Mouse (Mus musculus): ENCODE measurements at regions not wholly inside any gene's neighbourhood (a gene's known extent, or its start where the extent isn't known, plus 50 kb on each side); places are given as distances from the start of the nearest gene placed in this dataset.

- 55% methylated on average over 7 of the region's 7 CpGs for WGBS
- ATAC-seq, result no peak
- Histone ChIP-seq H3K9ac (no peak overlapping the region), H3K4me3 (no peak overlapping the region), H3K9me3 (replicated peaks) (no peaks in the 10 kb centered on the region), H3K4me2 (no peak overlapping the region), H3K4me1 (0 out of 2 replicates have a peak, but pooled peaks cover 20% of the 10 kb centered on the region), H3K27ac (no peak overlapping the region), H3K36me3 (ENCODE audit: poor library complexity, severe bottlenecking) (no peaks in the 10 kb centered on the region), H3K27me3 (no peaks in the 10 kb centered on the region)
Observed at GRCm38 (mm10) chr3:17324816-17325215, 623.4 kb upstream of the Cypt12 start.

GRCm38 (mm10) chr3:17325821-17326220 lies 622.4 kb upstream of the Cypt12 start:
- Histone ChIP-seq H3K9me3 (replicated peaks) (no peaks in the 10 kb centered on the region), H3K36me3 (ENCODE audit: poor library complexity, severe bottlenecking) (no peaks in the 10 kb centered on the region), H3K9ac (no peak overlapping the region), H3K4me1 (0 out of 2 replicates have a peak, but pooled peaks cover 17% of the 10 kb centered on the region), H3K4me3 (no peak overlapping the region), H3K27me3 (no peaks in the 10 kb centered on the region), H3K4me2 (no peak overlapping the region), H3K27ac (peak overlapping the region; percentile 59)
- peak; percentile 20; the same call in 1 of the 2 replicates for ATAC-seq
- 79% methylated on average over 2 of the region's 2 CpGs for WGBS

- H3K9me3 ChIP-seq (replicated peaks), result no peaks in the 10 kb centered on the region
- 0 out of 2 replicates have a peak, but pooled peaks cover 17% of the 10 kb centered on the region for H3K4me1 ChIP-seq
- no peak overlapping the region for H3K9ac ChIP-seq
- no peak overlapping the region for H3K4me3 ChIP-seq
- peak; percentile 58 for ATAC-seq
- H3K27me3 ChIP-seq, result no peaks in the 10 kb centered on the region
- peak overlapping the region; percentile 51; the same call in 1 of the 2 replicates for H3K27ac ChIP-seq
- 68% methylated on average over 8 of the region's 8 CpGs for WGBS
- H3K36me3 ChIP-seq (ENCODE audit: poor library complexity, severe bottlenecking), result no peaks in the 10 kb centered on the region
- no peak overlapping the region for H3K4me2 ChIP-seq
Observed at GRCm38 (mm10) chr3:17326292-17326691, 621.9 kb upstream of the Cypt12 start.

GRCm38 (mm10) chr3:17326774-17327173 lies 621.4 kb upstream of the Cypt12 start:
- WGBS, result 86% methylated on average over 4 of the region's 4 CpGs
- H3K4me1 ChIP-seq, result 0 out of 2 replicates have a peak, but pooled peaks cover 17% of the 10 kb centered on the region
- H3K9me3 ChIP-seq (replicated peaks), result no peaks in the 10 kb centered on the region
- peak overlapping the region; percentile 51 for H3K27ac ChIP-seq
- ATAC-seq, result no peak
- no peaks in the 10 kb centered on the region for H3K27me3 ChIP-seq
- no peak overlapping the region for H3K4me3 ChIP-seq
- no peak overlapping the region for H3K9ac ChIP-seq
- H3K36me3 ChIP-seq (ENCODE audit: poor library complexity, severe bottlenecking), result no peaks in the 10 kb centered on the region
- H3K4me2 ChIP-seq, result no peak overlapping the region

- no peak overlapping the region for H3K4me3 ChIP-seq
- no peak overlapping the region for H3K4me2 ChIP-seq
- H3K27ac ChIP-seq, result peak overlapping the region; percentile 36
- H3K9ac ChIP-seq, result no peak overlapping the region
- no peaks in the 10 kb centered on the region for H3K9me3 ChIP-seq (replicated peaks)
- ATAC-seq, result no peak
- no peaks in the 10 kb centered on the region for H3K36me3 ChIP-seq (ENCODE audit: poor library complexity, severe bottlenecking)
- H3K4me1 ChIP-seq, result 0 out of 2 replicates have a peak, but pooled peaks cover 13% of the 10 kb centered on the region
- no peaks in the 10 kb centered on the region for H3K27me3 ChIP-seq
- WGBS, result 61% methylated on average over 4 of the region's 4 CpGs
Observed at GRCm38 (mm10) chr3:17327706-17328105, 620.5 kb upstream of the Cypt12 start.

- ATAC-seq, result no peak
- Histone ChIP-seq H3K4me2 (no peak overlapping the region), H3K9ac (no peak overlapping the region), H3K4me1 (0 out of 2 replicates have a peak, but pooled peaks cover 10% of the 10 kb centered on the region), H3K4me3 (no peak overlapping the region), H3K36me3 (ENCODE audit: poor library complexity, severe bottlenecking) (no peaks in the 10 kb centered on the region), H3K27ac (no peak overlapping the region), H3K9me3 (replicated peaks) (no peaks in the 10 kb centered on the region), H3K27me3 (no peaks in the 10 kb centered on the region)
- WGBS, result 61% methylated on average over 4 of the region's 4 CpGs
Observed at GRCm38 (mm10) chr3:17329411-17329810, 618.8 kb upstream of the Cypt12 start.

GRCm38 (mm10) chr3:17330429-17331373 lies 617.5 kb upstream of the Cypt12 start:
- no peak overlapping the region for H3K9ac ChIP-seq
- 58% methylated on average over 6 of the region's 6 CpGs for WGBS
- H3K36me3 ChIP-seq (ENCODE audit: poor library complexity, severe bottlenecking), result no peaks in the 10 kb centered on the region
- no peak overlapping the region for H3K4me2 ChIP-seq
- no peak overlapping the region for H3K4me3 ChIP-seq
- H3K27ac ChIP-seq, result no peak overlapping the region; the same call in 1 of the 2 replicates
- no peaks in the 10 kb centered on the region for H3K9me3 ChIP-seq (replicated peaks)
- H3K4me1 ChIP-seq, result 0 out of 2 replicates have a peak, but pooled peaks cover 10% of the 10 kb centered on the region
- no peak for ATAC-seq
- H3K27me3 ChIP-seq, result no peaks in the 10 kb centered on the region

GRCm38 (mm10) chr3:17360253-17360652 lies 588.0 kb upstream of the Cypt12 start:
- H3K27ac ChIP-seq, result no peak overlapping the region
- WGBS, result 73% methylated on average over 3 of the region's 3 CpGs
- ATAC-seq, result peak; percentile 71; the same call in 1 of the 2 replicates
- no peak overlapping the region for H3K4me3 ChIP-seq
- H3K27me3 ChIP-seq, result no peaks in the 10 kb centered on the region
- no peaks in the 10 kb centered on the region for H3K9me3 ChIP-seq (replicated peaks)
- no peak overlapping the region for H3K4me2 ChIP-seq
- H3K4me1 ChIP-seq, result no peaks in the 10 kb centered on the region
- H3K9ac ChIP-seq, result no peak overlapping the region
- H3K36me3 ChIP-seq (ENCODE audit: poor library complexity, severe bottlenecking), result no peaks in the 10 kb centered on the region
